Comparison of ENCODE assay signal across 10 mouse cellular contexts in the genomic region with DNA sequence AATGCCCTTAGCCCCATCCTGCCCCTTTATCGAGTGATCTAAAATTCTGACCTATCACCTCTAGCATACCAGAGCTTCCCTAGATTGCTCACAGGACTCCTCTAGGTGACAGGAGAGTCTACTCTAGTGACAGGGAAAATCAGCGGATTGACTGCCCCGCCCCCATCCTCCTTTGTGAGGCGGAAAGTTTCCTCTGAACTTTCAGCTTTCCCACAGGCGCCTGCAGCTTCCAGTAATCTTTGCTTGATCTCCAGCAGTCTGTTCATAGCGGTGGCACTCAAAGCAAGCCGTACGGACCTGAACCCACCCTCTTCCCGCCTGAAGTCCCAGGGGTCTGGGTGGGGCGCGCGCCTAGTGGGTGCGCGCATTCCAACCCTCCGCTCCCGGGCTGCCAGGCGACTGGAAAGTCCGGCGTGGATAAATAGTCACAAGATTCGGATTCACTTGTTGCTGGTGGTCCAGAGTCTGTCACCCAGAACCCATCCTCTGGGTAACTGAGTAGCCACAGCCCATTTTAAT. TPM values are rescaled to one million over a fixed set of nuclear protein-coding genes. Genes with fewer than 3 reads are reported as not detected.
A peak's percentile ranks its signal among the peaks of the same experiment; 100 is the strongest.
DNase-seq lines count a peak whose midpoint lies in the region; ATAC-seq and TF ChIP-seq lines count a peak whose summit lies in the region.
"Had no signal": no experiment of that assay in that cellular context is flagged by ENCODE, and none has a peak within 500 bp of the region (broad histone marks: within the 10 kb centered on the region; RNA-seq: fewer than 3 reads in every experiment).

No protein-coding gene starts in this region.

- TF ChIP-seq POLR2A in olfactory bulb, adult 2 months (IDR thresholded peaks at IDR 0.05; ENCODE audit: insufficient read depth, low read depth, low read length) = no peak

- H3K4me3 ChIP-seq in intestine, embryonic 14.5 days (ENCODE audit: low read depth, low read length) = peak overlapping the region; percentile 46
- peak overlapping the region; percentile 56 for H3K4me3 ChIP-seq in liver, embryonic 16.5 days (ENCODE audit: low read depth, low read length)
- H3K4me3 ChIP-seq in olfactory bulb, adult 2 months (ENCODE audit: insufficient read depth, low read depth, low read length) = peak overlapping the region; percentile 36

- peak; percentile 62 to 75 for DNase-seq in layer of hippocampus, postnatal 10 days (ENCODE audit: low spot score in 2 of 2)
- no peak for DNase-seq in layer of hippocampus, adult 9-10 months (ENCODE audit: low spot score)
- DNase-seq in gastrocnemius, postnatal 4 days (ENCODE audit: low spot score in 2 of 2) = peak; percentile 80 to 89
- peak; percentile 92 for DNase-seq in intestine, embryonic 14.5 days (ENCODE audit: low spot score)
- no peak for DNase-seq in cerebellum, adult 9-11 months

- peaks cover 22% of the 10 kb centered on the region for H3K36me3 ChIP-seq in intestine, embryonic 14.5 days (ENCODE audit: control insufficient read depth, insufficient read depth, low read length)
- H3K36me3 ChIP-seq in liver, embryonic 16.5 days (ENCODE audit: control insufficient read depth, insufficient read depth) = no peaks in the 10 kb centered on the region

- peaks cover 17% of the 10 kb centered on the region for H3K4me1 ChIP-seq in intestine, embryonic 14.5 days (replicated peaks; ENCODE audit: control insufficient read depth, insufficient read depth, low read length)
- H3K4me1 ChIP-seq in liver, embryonic 16.5 days (ENCODE audit: control insufficient read depth, low read depth, low read length) = peaks cover 7% of the 10 kb centered on the region
- peaks cover 6% of the 10 kb centered on the region; the same call in 1 of the 2 replicates for H3K4me1 ChIP-seq in olfactory bulb, adult 2 months (ENCODE audit: control insufficient read depth, insufficient read depth, low read length)

- no peaks in the 10 kb centered on the region for H3K27me3 ChIP-seq in intestine, embryonic 14.5 days (replicated peaks; ENCODE audit: control insufficient read depth, insufficient read depth, low read length)
- peaks cover 7% of the 10 kb centered on the region for H3K27me3 ChIP-seq in liver, embryonic 16.5 days (ENCODE audit: control insufficient read depth, insufficient read depth, low read depth, low read length)
- H3K27me3 ChIP-seq: CH12.LX had no signal

- H3K4me2 ChIP-seq in intestine, embryonic 14.5 days (ENCODE audit: low read length) = peak overlapping the region; percentile 91
- peak overlapping the region; percentile 56 for H3K4me2 ChIP-seq in liver, embryonic 16.5 days (ENCODE audit: low read depth, low read length)

- no peak for TF ChIP-seq CTCF in olfactory bulb, adult 2 months (IDR thresholded peaks at IDR 0.05; ENCODE audit: insufficient read depth, low read depth, low read length)

- ATAC-seq in common myeloid progenitor, adult 5-6 weeks (replicated peaks; ENCODE audit: low read depth, poor library complexity, severe bottlenecking) = peak; percentile 58
- peak; percentile 79 for ATAC-seq in intestine, embryonic 14.5 days (replicated peaks; ENCODE audit: low FRiP score, low TSS enrichment, low read depth)
- peak; percentile 57 for ATAC-seq in liver, embryonic 16.5 days (ENCODE audit: low read depth)

- peak overlapping the region; percentile 87 for H3K27ac ChIP-seq in intestine, embryonic 14.5 days (ENCODE audit: low read depth)
- no peak overlapping the region for H3K27ac ChIP-seq in liver, embryonic 16.5 days (ENCODE audit: low read length)
- no peak overlapping the region for H3K27ac ChIP-seq in olfactory bulb, adult 2 months (ENCODE audit: insufficient read depth, low read depth, low read length)

- H3K9me3 ChIP-seq in intestine, embryonic 14.5 days (ENCODE audit: control insufficient read depth, low read length) = no peaks in the 10 kb centered on the region
- no peaks in the 10 kb centered on the region for H3K9me3 ChIP-seq in liver, embryonic 16.5 days (replicated peaks; ENCODE audit: control insufficient read depth, low read length)

- WGBS in intestine, embryonic 14.5 days = 1% methylated on average over 20 of the region's 20 CpGs
- 1% methylated on average over 20 of the region's 20 CpGs for WGBS in liver, embryonic 16.5 days (ENCODE audit: insufficient replicate concordance)
- 3% methylated on average over 20 of the region's 20 CpGs for WGBS in olfactory bulb, adult 2 months

- peak overlapping the region; percentile 56 for H3K9ac ChIP-seq in intestine, embryonic 14.5 days (ENCODE audit: low read length)
- peak overlapping the region; percentile 16; the same call in 1 of the 2 replicates for H3K9ac ChIP-seq in liver, embryonic 16.5 days (ENCODE audit: low read depth, low read length)

RNA-seq across cellular contexts. Expression of a gene that starts 0.8 kb away (rescaled TPM):
- total RNA-seq in layer of hippocampus, postnatal 10 days (2021) = 10 to 100 TPM; 36.9 to 39.4 TPM
- total RNA-seq in common myeloid progenitor, adult 5-6 weeks (2017) = 0.15 and 0.37 TPM in 2 replicates
- total RNA-seq in gastrocnemius, postnatal 4 days (2021) = 100 to 1,000 TPM; 180 to 191 TPM
- polyA plus RNA-seq in intestine, embryonic 14.5 days (2014; fragmentation: Nextera tagmentation; extraction: Ambion mirVana) = 32.3 and 33.7 TPM in 2 replicates
- polyA plus RNA-seq in liver, embryonic 16.5 days (2015; fragmentation: Nextera tagmentation; extraction: Ambion mirVana) = 9.7 and 10.7 TPM in 2 replicates
- not detected in 2 replicates for polyA plus RNA-seq in olfactory bulb, adult 2 months (2012; ENCODE audit: insufficient read depth, insufficient read length, low replicate concordance, missing spikeins)
- total RNA-seq: neutrophil, adult 5-6 weeks had no signal

RNA-seq across cellular contexts. Expression of a gene that starts 11.7 kb away (rescaled TPM):
- total RNA-seq in layer of hippocampus, postnatal 10 days (2021) = 100 to 1,000 TPM; 119 to 125 TPM
- total RNA-seq in common myeloid progenitor, adult 5-6 weeks (2017) = 54.3 and 63.1 TPM in 2 replicates
- total RNA-seq in gastrocnemius, postnatal 4 days (2021) = 100 to 1,000 TPM; 107 to 126 TPM
- 51.6 and 53.5 TPM in 2 replicates for polyA plus RNA-seq in intestine, embryonic 14.5 days (2014; fragmentation: Nextera tagmentation; extraction: Ambion mirVana)
- 25.7 and 28.6 TPM in 2 replicates for polyA plus RNA-seq in liver, embryonic 16.5 days (2015; fragmentation: Nextera tagmentation; extraction: Ambion mirVana)
- 102 and 511 TPM in 2 replicates for polyA plus RNA-seq in olfactory bulb, adult 2 months (2012; ENCODE audit: insufficient read depth, insufficient read length, low replicate concordance, missing spikeins)

RNA-seq across cellular contexts. Expression of a gene that starts 17.3 kb away (rescaled TPM):
- 10 to 100 TPM; 20.7 to 22.7 TPM for total RNA-seq in layer of hippocampus, postnatal 10 days (2021)
- total RNA-seq in common myeloid progenitor, adult 5-6 weeks (2017) = 6.8 and 8.2 TPM in 2 replicates
- 10 to 100 TPM; 13.4 to 15.3 TPM for total RNA-seq in gastrocnemius, postnatal 4 days (2021)
- 59.9 and 60.7 TPM in 2 replicates for polyA plus RNA-seq in intestine, embryonic 14.5 days (2014; fragmentation: Nextera tagmentation; extraction: Ambion mirVana)
- polyA plus RNA-seq in liver, embryonic 16.5 days (2015; fragmentation: Nextera tagmentation; extraction: Ambion mirVana) = 13.3 and 14.8 TPM in 2 replicates
- not detected in 2 replicates for polyA plus RNA-seq in olfactory bulb, adult 2 months (2012; ENCODE audit: insufficient read depth, insufficient read length, low replicate concordance, missing spikeins)

RNA-seq across cellular contexts. Expression of a gene that starts 18.4 kb away (rescaled TPM):
- 10 to 100 TPM; 33.6 to 34.1 TPM for total RNA-seq in layer of hippocampus, postnatal 10 days (2021)
- total RNA-seq in common myeloid progenitor, adult 5-6 weeks (2017) = 11.0 and 15.4 TPM in 2 replicates
- total RNA-seq in gastrocnemius, postnatal 4 days (2021) = 10 to 100 TPM; 27.0 to 31.3 TPM
- polyA plus RNA-seq in intestine, embryonic 14.5 days (2014; fragmentation: Nextera tagmentation; extraction: Ambion mirVana) = 43.9 and 49.7 TPM in 2 replicates
- 17.4 and 19.8 TPM in 2 replicates for polyA plus RNA-seq in liver, embryonic 16.5 days (2015; fragmentation: Nextera tagmentation; extraction: Ambion mirVana)
- not detected in 2 replicates for polyA plus RNA-seq in olfactory bulb, adult 2 months (2012; ENCODE audit: insufficient read depth, insufficient read length, low replicate concordance, missing spikeins)

RNA-seq across cellular contexts. Expression of a gene that starts 28.8 kb away (rescaled TPM):
- total RNA-seq in layer of hippocampus, postnatal 10 days (2021) = 10 to 100 TPM; 95.3 to 97.3 TPM
- 149 and 207 TPM in 2 replicates for total RNA-seq in common myeloid progenitor, adult 5-6 weeks (2017)
- 10 to 100 TPM; 93.1 to 96.0 TPM for total RNA-seq in gastrocnemius, postnatal 4 days (2021)
- polyA plus RNA-seq in intestine, embryonic 14.5 days (2014; fragmentation: Nextera tagmentation; extraction: Ambion mirVana) = 119 and 128 TPM in 2 replicates
- polyA plus RNA-seq in liver, embryonic 16.5 days (2015; fragmentation: Nextera tagmentation; extraction: Ambion mirVana) = 47.0 and 51.4 TPM in 2 replicates
- not detected in 2 replicates for polyA plus RNA-seq in olfactory bulb, adult 2 months (2012; ENCODE audit: insufficient read depth, insufficient read length, low replicate concordance, missing spikeins)

Comparison
In these comparisons a context has a peak if more than half of its experiments do, and no peak if none do; other contexts are left out.
1. DNase-seq: peak in layer of hippocampus, postnatal 10 days (2 of 2), gastrocnemius, postnatal 4 days (2 of 2) and intestine, embryonic 14.5 days (single experiment); none in layer of hippocampus, adult 9-10 months (single experiment) and cerebellum, adult 9-11 months (single experiment).
2. RNA of a gene that starts 0.8 kb away (total RNA-seq): 180 to 191 TPM in gastrocnemius, postnatal 4 days and 36.9 to 39.4 TPM in layer of hippocampus, postnatal 10 days; 0.15 to 0.37 TPM in common myeloid progenitor, adult 5-6 weeks; every median in the first group is over 10 times any median in the second.
3. Peak in every context shown above with its lines, with median percentiles within 50 percentile points of each other: ATAC-seq and H3K4me3 ChIP-seq.